In the genomic region with DNA sequence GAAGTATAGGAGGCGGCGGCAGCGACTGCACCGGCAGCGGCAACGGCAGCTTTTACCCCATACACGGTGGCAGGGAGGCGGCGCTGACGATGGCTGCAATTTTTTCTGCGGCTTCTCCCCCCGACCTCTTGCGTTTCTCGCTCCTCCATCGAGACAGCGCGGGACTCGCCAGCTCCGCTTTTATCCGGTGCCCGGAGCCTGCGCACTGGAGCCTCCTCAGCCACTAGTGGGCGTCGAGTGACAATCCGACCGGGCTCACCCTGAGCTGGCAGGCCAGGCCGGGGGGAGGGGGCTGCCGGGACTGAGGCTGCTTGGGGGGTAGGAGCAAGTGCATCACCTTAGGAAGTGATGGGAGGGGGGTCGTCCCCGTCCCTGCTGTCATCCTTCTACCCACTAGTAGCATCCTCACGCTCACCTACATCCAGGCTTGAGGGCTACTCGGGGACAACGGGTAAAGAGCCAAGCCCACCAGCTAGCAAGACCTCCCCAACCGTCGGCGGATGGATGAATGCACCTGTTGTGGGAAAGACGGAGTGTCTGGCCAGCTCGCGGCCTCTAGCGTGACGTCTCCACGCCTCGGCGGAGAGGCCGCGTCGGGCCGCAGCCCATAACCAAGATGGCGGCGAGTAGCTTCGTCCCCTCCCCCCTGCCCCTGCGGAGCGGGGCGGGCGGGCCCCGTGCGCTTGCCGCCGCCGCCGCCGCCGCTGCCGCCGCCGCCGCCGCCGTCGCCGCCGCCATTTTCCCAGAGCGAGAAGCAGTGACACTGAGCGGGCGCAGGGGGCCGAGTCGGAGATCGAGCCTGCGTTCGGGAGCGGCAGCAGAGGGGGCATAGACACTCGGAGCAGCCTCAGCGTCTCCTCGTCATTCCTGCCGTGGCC, we compare ENCODE assay signal across 8 mouse cellular contexts. TPM values are rescaled to one million over a fixed set of nuclear protein-coding genes. Genes with fewer than 3 reads are reported as not detected.
DNase-seq lines count a peak whose midpoint lies in the region; ATAC-seq lines count a peak whose summit lies in the region.

A gene (plus strand): TSS at position 722 of the 878 bp plus-strand sequence.

- WGBS in heart, embryonic 13.5 days = under 1% methylated on average over 67 of the region's 85 CpGs
- 1% methylated on average over 85 of the region's 85 CpGs for WGBS in liver, embryonic 12.5 days (ENCODE audit: insufficient replicate concordance)

- no peaks in the 10 kb centered on the region for H3K36me3 ChIP-seq in heart, embryonic 13.5 days
- 0 out of 2 replicates have a peak, but pooled peaks cover 1% of the 10 kb centered on the region for H3K36me3 ChIP-seq in liver, embryonic 12.5 days
- no peaks in the 10 kb centered on the region for H3K36me3 ChIP-seq in splenic B cell, adult 2 months (ENCODE audit: control insufficient read depth, insufficient read depth, low read length, poor library complexity, severe bottlenecking)

- H3K27ac ChIP-seq in heart, embryonic 13.5 days (replicated peaks) = peak within 1 kb of the TSS; percentile 100
- peak within 1 kb of the TSS; percentile 100 for H3K27ac ChIP-seq in liver, embryonic 12.5 days

- H3K4me1 ChIP-seq in heart, embryonic 13.5 days = peaks cover 38% of the 10 kb centered on the region
- H3K4me1 ChIP-seq in liver, embryonic 12.5 days = peaks cover 38% of the 10 kb centered on the region

- H3K9ac ChIP-seq in heart, embryonic 13.5 days = peak within 1 kb of the TSS; percentile 100
- H3K9ac ChIP-seq in liver, embryonic 12.5 days = peak within 1 kb of the TSS; percentile 93

- no peaks in the 10 kb centered on the region for H3K9me3 ChIP-seq in heart, embryonic 13.5 days
- no peaks in the 10 kb centered on the region for H3K9me3 ChIP-seq in liver, embryonic 12.5 days (replicated peaks)

- peak within 1 kb of the TSS; percentile 100 for H3K4me3 ChIP-seq in heart, embryonic 13.5 days
- peak within 1 kb of the TSS; percentile 95 for H3K4me3 ChIP-seq in liver, embryonic 12.5 days

- peak within 1 kb of the TSS; percentile 87 for H3K4me2 ChIP-seq in heart, embryonic 13.5 days
- peak within 1 kb of the TSS; percentile 89 for H3K4me2 ChIP-seq in liver, embryonic 12.5 days

- H3K27me3 ChIP-seq in heart, embryonic 13.5 days (replicated peaks) = no peaks in the 10 kb centered on the region
- H3K27me3 ChIP-seq in liver, embryonic 12.5 days (replicated peaks) = no peaks in the 10 kb centered on the region
- H3K27me3 ChIP-seq in splenic B cell, adult 2 months (ENCODE audit: control insufficient read depth, insufficient read depth, low read length, poor library complexity, severe bottlenecking) = no peaks in the 10 kb centered on the region

- peak; percentile 92 to 95 for DNase-seq in CD8-positive naive resting alpha-beta T cell, adult 2 months (ENCODE audit: low read depth in 2 of 2, low spot score in 2 of 2)
- peak; percentile 74 for DNase-seq in c-Kit-negative CD71-positive TER-119-positive erythroid progenitor cells, embryonic 14.5 days (ENCODE audit: low read depth, low spot score)
- peak; percentile 72 for DNase-seq in fibroblast of lung, adult 2 months (ENCODE audit: low read depth)
- DNase-seq in kidney, postnatal 10 days = peak; percentile 95
- DNase-seq in naive thymus-derived CD4-positive, alpha-beta T cell, adult 2 months (ENCODE audit: low read depth) = peak; percentile 96
- peak; percentile 95 for DNase-seq in splenic B cell, adult 2 months (ENCODE audit: low read depth, low spot score)

- peak; percentile 70 for ATAC-seq in heart, embryonic 13.5 days (ENCODE audit: extremely low read depth, insufficient number of reproducible peaks, low FRiP score, low TSS enrichment)
- ATAC-seq in liver, embryonic 12.5 days = peak; percentile 67

RNA-seq across cellular contexts. Expression of the gene that starts here (rescaled TPM):
- 61.7 and 64.4 TPM in 2 replicates for polyA plus RNA-seq in heart, embryonic 13.5 days (2015; fragmentation: Nextera tagmentation; extraction: Ambion mirVana)
- polyA plus RNA-seq in liver, embryonic 12.5 days (2016; fragmentation: Nextera tagmentation; extraction: Ambion mirVana) = 45.1 and 45.4 TPM in 2 replicates

Comparison
In these comparisons a context has a peak if more than half of its experiments do, and no peak if none do; other contexts are left out.
1. Peak in every context shown above with its lines: DNase-seq, ATAC-seq, H3K4me3 ChIP-seq and H3K27ac ChIP-seq.